Mouse (Mus musculus) hindbrain, embryonic 11.5 days (tissue): ENCODE results near the gene Dip2c. TPM values are rescaled to one million over a fixed set of nuclear protein-coding genes. Genes with fewer than 3 reads are reported as not detected.
A peak's percentile ranks its signal among the peaks of the same experiment; 100 is the strongest.

Experiments used
- ATAC-seq: fragments of 200-750 bp; cut with Nextera tagmentation; 2 replicates; pipeline ENCODE4 v1.8.0; 2017; ENCODE audit warnings: mild to moderate bottlenecking, moderate TSS enrichment, moderate library complexity; ENCODE audit not compliant: low FRiP score
- DNase-seq: peaks from one replicate; pipeline ENCODE4 v3.0.0-alpha.2; 2015; ENCODE audit warnings: low spot score
- H3K27ac ChIP-seq: fragments of 300-500 bp; sonication (generic); 2 replicates; pipeline ENCODE4 v1.5.1; 2014; ENCODE audit warnings: mild to moderate bottlenecking, low read depth, low read length
- H3K27me3 ChIP-seq: fragments of 300-500 bp; sonication (generic); 2 replicates; pipeline ENCODE4 v1.6.1; 2014; ENCODE audit warnings: mild to moderate bottlenecking, low read length, moderate library complexity, mixed read lengths; ENCODE audit not compliant: control insufficient read depth, insufficient read depth
- H3K36me3 ChIP-seq: fragments of 300-500 bp; sonication (generic); 2 replicates; pipeline ENCODE4 v1.6.1; 2014; ENCODE audit warnings: mild to moderate bottlenecking, low read length, moderate library complexity, mixed read lengths; ENCODE audit not compliant: control insufficient read depth, insufficient read depth
- H3K4me1 ChIP-seq: fragments of 300-500 bp; sonication (generic); replicated peaks from 2 replicates; pipeline ENCODE4 v1.6.1; 2014; ENCODE audit warnings: low read length, mixed read lengths; ENCODE audit not compliant: control insufficient read depth, insufficient read depth
- H3K4me2 ChIP-seq: fragments of 300-500 bp; sonication (generic); replicated peaks from 2 replicates; pipeline ENCODE4 v1.6.1; 2014; ENCODE audit warnings: mild to moderate bottlenecking, low read depth, low read length
- H3K4me3 ChIP-seq: fragments of 300-500 bp; sonication (generic); 2 replicates; pipeline ENCODE4 v1.5.1; 2014; ENCODE audit warnings: low read depth, low read length
- H3K9ac ChIP-seq: fragments of 300-500 bp; sonication (generic); 2 replicates; pipeline ENCODE4 v1.6.1; 2014; ENCODE audit warnings: low read depth, low read length
- H3K9me3 ChIP-seq: fragments of 300-500 bp; sonication (generic); 2 replicates; pipeline ENCODE4 v1.6.1; 2016; ENCODE audit warnings: low read length; ENCODE audit not compliant: control insufficient read depth
- WGBS: fragments of 180-500 bp; shearing (Covaris S2); extraction: QIAGEN DNeasy Blood & Tissue Kit; methylation state at CpG from one replicate; pipeline ENCODE4 v1.1.7; 2014; 5-methylcytosine and 5-hydroxymethylcytosine counted together
- polyA plus RNA-seq: library from polyadenylated mRNA; unstranded; fragments of >200 nt; fragmentation: Nextera tagmentation; extraction: Ambion mirVana; gene quantifications from 2 replicates; pipeline ENCODE4 v1.2.1, GENCODE M21; 2014

The Dip2c gene
- polyA plus RNA-seq, 1 experiment from 2014 or later = 9.4 TPM

GRCm38 (mm10) chr13:9278636-9279035 is 2.3 kb downstream of the Dip2c start:
- H3K4me2 ChIP-seq = peak overlapping the region; percentile 60
- no peak overlapping the region for H3K4me3 ChIP-seq
- H3K4me1 ChIP-seq = no peaks in the 10 kb centered on the region
- H3K36me3 ChIP-seq = no peaks in the 10 kb centered on the region
- WGBS = 89% methylated on average over 5 of the region's 5 CpGs
- ATAC-seq (no peak), DNase-seq (no peak)
- no peaks in the 10 kb centered on the region for H3K9me3 ChIP-seq
- no peaks in the 10 kb centered on the region for H3K27me3 ChIP-seq
- no peak overlapping the region for H3K9ac ChIP-seq
- H3K27ac ChIP-seq = no peak overlapping the region

- DNase-seq (peak; percentile 37), ATAC-seq (no peak; the same call in 1 of the 2 replicates)
- Histone ChIP-seq H3K4me3 (no peak overlapping the region), H3K9me3 (no peaks in the 10 kb centered on the region), H3K4me2 (no peak overlapping the region), H3K27ac (no peak overlapping the region), H3K9ac (no peak overlapping the region), H3K36me3 (no peaks in the 10 kb centered on the region), H3K4me1 (no peaks in the 10 kb centered on the region), H3K27me3 (no peaks in the 10 kb centered on the region)
- WGBS = 62% methylated on average over 13 of the region's 13 CpGs
These were observed 6.7 kb downstream of the Dip2c start for GRCm38 (mm10) chr13:9283050-9283449.

- Histone ChIP-seq H3K27me3 (no peaks in the 10 kb centered on the region), H3K9me3 (no peaks in the 10 kb centered on the region), H3K4me1 (no peaks in the 10 kb centered on the region), H3K4me3 (no peak overlapping the region), H3K36me3 (no peaks in the 10 kb centered on the region), H3K9ac (no peak overlapping the region), H3K4me2 (no peak overlapping the region), H3K27ac (no peak overlapping the region)
- ATAC-seq = no peak
- no peak for DNase-seq
- WGBS = 69% methylated on average over 2 of the region's 2 CpGs
These were observed 13.6 kb downstream of the Dip2c start for GRCm38 (mm10) chr13:9289916-9290315.

GRCm38 (mm10) chr13:9296285-9296684 is 20.0 kb downstream of the Dip2c start:
- Histone ChIP-seq H3K9me3 (no peaks in the 10 kb centered on the region), H3K9ac (no peak overlapping the region), H3K27me3 (no peaks in the 10 kb centered on the region), H3K4me1 (no peaks in the 10 kb centered on the region), H3K4me2 (no peak overlapping the region), H3K27ac (no peak overlapping the region), H3K36me3 (no peaks in the 10 kb centered on the region), H3K4me3 (no peak overlapping the region)
- DNase-seq (no peak), ATAC-seq (no peak)
- 85% methylated on average over 6 of the region's 6 CpGs for WGBS

GRCm38 (mm10) chr13:9297266-9297665 is 20.9 kb downstream of the Dip2c start:
- H3K9ac ChIP-seq = no peak overlapping the region
- H3K27ac ChIP-seq = no peak overlapping the region

GRCm38 (mm10) chr13:9297689-9298088 is 21.4 kb downstream of the Dip2c start:
- Histone ChIP-seq H3K4me2 (no peak overlapping the region), H3K9me3 (no peaks in the 10 kb centered on the region), H3K27ac (no peak overlapping the region), H3K9ac (no peak overlapping the region), H3K4me1 (no peaks in the 10 kb centered on the region), H3K27me3 (no peaks in the 10 kb centered on the region), H3K4me3 (no peak overlapping the region), H3K36me3 (no peaks in the 10 kb centered on the region)
- DNase-seq (no peak), ATAC-seq (no peak)
- WGBS = 64% methylated on average over 3 of the region's 3 CpGs

More at GRCm38 (mm10) chr13:9297266-9297665, 20.9 kb downstream of the Dip2c start:
- no peak for ATAC-seq
- no peaks in the 10 kb centered on the region for H3K27me3 ChIP-seq
- H3K4me2 ChIP-seq = no peak overlapping the region
- WGBS = 78% methylated on average over 3 of the region's 3 CpGs
- H3K4me1 ChIP-seq = no peaks in the 10 kb centered on the region
- H3K9me3 ChIP-seq = no peaks in the 10 kb centered on the region
- DNase-seq = no peak
- H3K36me3 ChIP-seq = no peaks in the 10 kb centered on the region
- H3K4me3 ChIP-seq = no peak overlapping the region

GRCm38 (mm10) chr13:9299657-9300056 is 23.3 kb downstream of the Dip2c start:
- 80% methylated on average over 2 of the region's 2 CpGs for WGBS
- Histone ChIP-seq H3K27me3 (no peaks in the 10 kb centered on the region), H3K9ac (no peak overlapping the region), H3K9me3 (no peaks in the 10 kb centered on the region), H3K27ac (no peak overlapping the region), H3K4me1 (no peaks in the 10 kb centered on the region), H3K4me3 (no peak overlapping the region), H3K4me2 (no peak overlapping the region), H3K36me3 (no peaks in the 10 kb centered on the region)
- ATAC-seq (no peak), DNase-seq (no peak)

- Histone ChIP-seq H3K4me3 (no peak overlapping the region), H3K4me2 (no peak overlapping the region), H3K27me3 (no peaks in the 10 kb centered on the region), H3K9ac (no peak overlapping the region), H3K36me3 (no peaks in the 10 kb centered on the region), H3K4me1 (no peaks in the 10 kb centered on the region), H3K27ac (no peak overlapping the region), H3K9me3 (no peaks in the 10 kb centered on the region)
- DNase-seq (no peak), ATAC-seq (no peak)
- WGBS = 60% methylated on average over 6 of the region's 6 CpGs
These were observed 32.5 kb downstream of the Dip2c start for GRCm38 (mm10) chr13:9308863-9309262.

GRCm38 (mm10) chr13:9310806-9311205 is 34.5 kb downstream of the Dip2c start:
- Histone ChIP-seq H3K4me2 (no peak overlapping the region), H3K4me3 (no peak overlapping the region), H3K9me3 (no peaks in the 10 kb centered on the region), H3K4me1 (no peaks in the 10 kb centered on the region), H3K27ac (no peak overlapping the region), H3K27me3 (no peaks in the 10 kb centered on the region), H3K36me3 (no peaks in the 10 kb centered on the region), H3K9ac (no peak overlapping the region)
- DNase-seq (no peak), ATAC-seq (no peak)
- WGBS = 88% methylated on average over 1 of the region's 1 CpGs
